In the genomic region with DNA sequence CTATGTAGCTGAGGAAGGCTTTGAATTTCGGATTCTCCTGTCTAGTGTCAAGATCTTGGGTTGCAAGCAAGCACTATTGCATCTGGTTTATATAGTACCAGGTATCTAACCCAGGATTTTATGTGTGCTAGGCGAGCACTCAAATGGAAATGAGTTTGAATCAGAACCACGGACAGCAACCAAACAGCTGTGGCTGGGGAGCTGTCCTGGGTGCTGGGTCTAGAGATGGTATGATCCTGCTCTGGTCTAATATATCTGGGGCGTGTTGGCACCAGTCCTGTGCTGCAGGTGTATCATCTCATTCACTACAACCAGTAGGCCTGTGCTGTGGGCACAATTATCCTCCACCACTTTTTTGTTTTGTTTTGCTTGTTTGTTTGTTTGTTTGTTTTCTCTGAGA, we compare ENCODE assay signal across 8 mouse cellular contexts.
DNase-seq lines count a peak whose midpoint lies in the region; ATAC-seq and TF ChIP-seq lines count a peak whose summit lies in the region.

No protein-coding gene starts in this region.

- H3K9ac ChIP-seq in neural tube, embryonic 11.5 days (ENCODE audit: low read length), result no peak overlapping the region

- H3K4me3 ChIP-seq in thymus, adult 2 months (ENCODE audit: control insufficient read depth, insufficient read depth, low read length), result no peak overlapping the region
- H3K4me3 ChIP-seq in neural tube, embryonic 11.5 days (ENCODE audit: low read depth, low read length), result no peak overlapping the region

- H3K27ac ChIP-seq in thymus, adult 2 months (ENCODE audit: control insufficient read depth, insufficient read depth, low read length), result no peak overlapping the region
- no peak overlapping the region for H3K27ac ChIP-seq in neural tube, embryonic 11.5 days (ENCODE audit: low read depth, low read length)

- H3K27me3 ChIP-seq in thymus, adult 2 months (ENCODE audit: control insufficient read depth, insufficient read depth, low read length), result no peaks in the 10 kb centered on the region
- no peaks in the 10 kb centered on the region for H3K27me3 ChIP-seq in neural tube, embryonic 11.5 days (ENCODE audit: control insufficient read depth, insufficient read depth, low read length)

- DNase-seq in adrenal gland, adult (ENCODE audit: inconsistent age in 2 of 2, low spot score in 1 of 2), result peak; percentile 33 to 79
- no peak for DNase-seq in adrenal gland, adult 2 months
- DNase-seq in thymus, adult 2 months, result peak; percentile 7
- DNase-seq in thymus, postnatal 36 days, result no peak
- peak; percentile 81 for DNase-seq in kidney, postnatal 10 days
- peak; percentile 59 for DNase-seq in neural tube, embryonic 11.5 days (ENCODE audit: low spot score)
- no peak for DNase-seq in layer of hippocampus, adult 8-10 months (ENCODE audit: low spot score in 2 of 2)
- no peak for DNase-seq in left cerebral cortex, adult 11 months (ENCODE audit: low spot score)

- no peak overlapping the region for H3K4me2 ChIP-seq in neural tube, embryonic 11.5 days (ENCODE audit: low read depth)

- no peaks in the 10 kb centered on the region for H3K36me3 ChIP-seq in thymus, adult 2 months (ENCODE audit: control insufficient read depth, insufficient read depth, low read length)
- H3K36me3 ChIP-seq in neural tube, embryonic 11.5 days (ENCODE audit: control insufficient read depth, insufficient read depth, low read length), result no peaks in the 10 kb centered on the region

- no peak for TF ChIP-seq POLR2A in thymus, adult 2 months (IDR thresholded peaks at IDR 0.05; ENCODE audit: control insufficient read depth, extremely low read depth, insufficient read depth, low read length, poor library complexity)

- no peaks in the 10 kb centered on the region for H3K4me1 ChIP-seq in thymus, adult 2 months (replicated peaks; ENCODE audit: control insufficient read depth, insufficient read depth, low read length)
- H3K4me1 ChIP-seq in neural tube, embryonic 11.5 days (ENCODE audit: control insufficient read depth, insufficient read depth, low read length), result no peaks in the 10 kb centered on the region

- TF ChIP-seq CTCF in thymus, adult 2 months (IDR thresholded peaks at IDR 0.05; ENCODE audit: borderline replicate concordance, control insufficient read depth, extremely low read depth, insufficient read depth, low read length, poor library complexity), result no peak

- WGBS in thymus, adult 2 months, result 24% methylated on average over 4 of the region's 4 CpGs
- WGBS in neural tube, embryonic 11.5 days, result 22% methylated on average over 4 of the region's 4 CpGs

- no peaks in the 10 kb centered on the region for H3K9me3 ChIP-seq in neural tube, embryonic 11.5 days (ENCODE audit: control insufficient read depth, low read length)

- ATAC-seq in neural tube, embryonic 11.5 days (ENCODE audit: insufficient read depth, low FRiP score, low TSS enrichment), result no peak

Comparison
In these comparisons a context has a peak if more than half of its experiments do, and no peak if none do; other contexts are left out.
1. DNase-seq: peak in adrenal gland, adult (2 of 2), thymus, adult 2 months (single experiment), kidney, postnatal 10 days (single experiment) and neural tube, embryonic 11.5 days (single experiment); none in adrenal gland, adult 2 months (single experiment), thymus, postnatal 36 days (0 of 2), layer of hippocampus, adult 8-10 months (0 of 2) and left cerebral cortex, adult 11 months (single experiment).